Mouse (Mus musculus) c-Kit-positive CD71-positive TER-119-positive erythroid progenitor cells, embryonic 14.5 days (primary cell): Measurements from ENCODE around the gene Clasp2.
A peak's percentile ranks its signal among the peaks of the same experiment; 100 is the strongest.
"Not testable (repeated sequence)": the region's sequence is repeated elsewhere in the genome, so short reads cannot be mapped to it uniquely, and the experiment has no call there.

Source experiments
- DNase-seq: peaks from one replicate; pipeline ENCODE4 v3.0.0-alpha.2; 2013; ENCODE audit warnings: low spot score

The Clasp2 gene

DNA sequence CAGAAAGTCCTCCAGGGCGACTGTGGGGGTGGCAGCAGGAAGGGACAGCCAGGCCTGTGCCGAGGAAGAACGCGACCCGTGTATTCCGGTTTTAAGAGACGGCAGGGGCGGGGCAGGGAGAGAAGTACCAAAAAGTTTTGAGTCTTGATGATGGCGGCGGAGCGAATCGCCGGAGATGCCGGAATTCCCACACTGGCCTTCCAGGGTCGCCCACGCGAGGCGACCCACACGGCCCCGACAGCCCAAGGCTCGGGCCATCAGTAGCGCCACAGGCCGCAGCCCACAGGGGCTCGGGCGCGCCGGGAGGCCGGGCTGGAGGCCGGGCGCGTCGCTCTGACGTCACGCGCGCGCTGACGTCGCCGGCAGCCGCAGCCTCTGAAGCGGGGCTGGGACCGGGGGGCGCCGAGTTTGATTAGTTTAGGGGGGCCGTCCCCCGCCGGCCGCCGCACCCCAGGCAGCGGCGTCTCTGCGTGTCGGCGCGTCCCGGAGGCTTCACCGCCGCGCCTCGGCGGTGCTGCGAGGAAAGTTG, at the start of gene Clasp2:
Gene Clasp2 (plus strand): TSS at position 366 of the 529 bp plus-strand sequence.
- DNase-seq: peak; percentile 70

DNA sequence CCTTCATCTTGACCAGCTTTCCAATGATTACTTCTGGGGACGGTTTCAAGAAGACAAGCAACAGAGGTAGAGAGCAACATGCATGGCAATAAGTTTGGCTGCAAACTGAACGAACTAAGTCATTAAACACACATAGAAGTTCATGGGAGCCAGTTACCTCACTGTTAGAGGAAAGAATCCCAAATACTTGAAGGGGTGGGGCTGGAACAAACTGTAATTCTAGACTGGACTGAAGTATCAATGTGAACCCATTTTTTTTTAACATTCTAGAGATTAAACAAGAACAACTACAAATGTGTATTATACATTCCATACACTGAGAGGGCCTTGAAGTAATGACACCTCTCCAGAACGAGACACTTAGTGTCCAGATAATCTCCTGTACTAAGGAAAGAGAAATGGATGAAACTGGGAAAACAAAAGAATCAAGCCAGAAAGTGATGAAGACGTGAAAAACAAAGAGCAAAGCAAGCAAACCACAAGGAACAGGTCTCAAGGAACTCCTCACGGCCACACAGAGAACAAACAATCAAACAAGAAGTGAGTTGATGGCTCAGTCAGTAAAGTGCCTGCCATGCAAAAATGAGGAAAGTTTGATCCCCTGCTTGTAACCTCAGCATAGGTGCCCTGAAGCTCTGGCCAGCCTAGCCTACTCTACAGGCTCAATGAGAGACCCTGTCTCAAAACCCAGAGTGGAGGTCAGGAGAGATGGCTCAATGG, 39.7 kb upstream of the Clasp2 start:
- DNase-seq: no peak

DNA sequence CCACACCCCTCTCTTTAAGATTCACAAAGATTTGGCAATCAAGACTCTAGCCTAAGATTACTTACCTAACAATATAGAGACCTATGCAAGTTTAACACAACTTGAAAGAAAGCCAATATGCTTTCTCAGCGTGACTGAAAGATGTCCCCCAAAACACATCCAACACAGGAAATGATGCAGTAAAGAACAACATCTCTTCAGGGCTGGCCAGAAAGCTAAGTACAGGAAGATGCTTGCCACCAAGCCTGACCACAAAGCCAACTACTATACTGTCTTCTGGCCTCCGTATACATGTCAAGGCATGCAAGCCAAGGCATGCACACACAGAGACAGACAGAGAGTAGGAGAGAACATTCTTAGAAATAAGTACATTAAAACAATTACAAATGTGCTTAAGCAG, 35.2 kb upstream of the Clasp2 start:
- DNase-seq: no peak

DNA sequence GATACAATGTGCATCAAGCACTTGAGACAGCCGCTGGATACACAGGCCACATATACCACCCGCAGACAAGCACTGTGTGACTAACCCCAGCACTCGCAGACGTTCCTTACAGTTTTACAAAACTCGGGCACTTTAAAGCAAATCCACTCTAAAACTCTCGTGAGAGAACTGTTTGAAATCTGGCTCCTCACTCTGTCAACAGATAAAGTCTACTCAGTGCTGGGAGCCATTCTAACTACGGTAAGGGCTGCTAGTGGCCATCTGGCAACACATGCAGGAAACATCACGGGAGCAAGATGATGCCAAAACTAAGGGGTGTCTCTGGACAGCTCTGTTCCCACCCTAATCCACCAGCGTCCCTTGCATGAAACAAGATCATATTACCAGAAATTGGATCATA, 34.4 kb upstream of the Clasp2 start:
- no peak for DNase-seq

DNA sequence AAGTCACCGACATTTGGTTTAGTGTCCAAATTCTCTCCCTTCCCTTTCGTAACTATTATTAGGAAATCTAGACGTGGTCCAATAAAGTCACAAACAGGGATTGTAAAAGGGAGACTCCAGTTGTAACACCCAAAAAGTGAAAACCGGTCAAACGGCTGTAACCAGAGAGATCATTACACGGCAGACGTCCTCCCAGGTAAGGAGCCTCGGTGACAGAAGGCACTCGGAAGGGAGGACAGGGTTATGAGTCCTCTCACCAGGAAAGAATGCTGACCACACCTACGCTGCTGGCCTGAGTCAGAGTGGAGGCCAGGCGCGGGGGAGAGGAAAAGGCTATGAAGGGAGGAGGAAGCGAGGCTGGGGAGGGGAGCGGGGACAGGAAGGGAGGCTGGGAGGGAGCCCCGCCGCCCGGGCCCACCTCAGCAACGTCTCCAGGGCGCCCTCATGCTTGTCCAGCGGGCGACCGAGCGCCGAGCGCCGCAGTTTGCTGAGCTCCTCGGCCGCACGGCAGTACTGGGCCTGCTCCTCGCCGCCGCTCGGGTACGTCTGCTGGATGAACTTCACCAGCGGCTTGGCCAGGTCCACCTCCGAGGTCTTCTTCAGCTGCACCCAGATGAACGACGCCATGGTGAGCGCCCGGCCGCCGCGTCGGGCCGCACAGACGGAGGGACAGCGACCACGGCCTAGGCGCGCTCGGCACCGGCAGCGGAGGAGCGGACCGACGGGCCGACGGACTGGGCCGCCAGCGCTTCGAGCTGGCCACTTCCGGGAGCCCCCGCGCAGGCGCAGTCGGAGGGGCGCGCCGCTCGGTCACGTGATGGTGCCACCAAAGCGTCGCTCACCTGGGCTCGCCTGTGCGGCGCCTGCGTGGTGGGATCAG, 33.6 kb upstream of the Clasp2 start, which contains the start of gene Pdcd6ip:
Gene Pdcd6ip (minus strand): TSS at position 779 of the 880 bp plus-strand sequence.
- DNase-seq: peak; percentile 85

DNA sequence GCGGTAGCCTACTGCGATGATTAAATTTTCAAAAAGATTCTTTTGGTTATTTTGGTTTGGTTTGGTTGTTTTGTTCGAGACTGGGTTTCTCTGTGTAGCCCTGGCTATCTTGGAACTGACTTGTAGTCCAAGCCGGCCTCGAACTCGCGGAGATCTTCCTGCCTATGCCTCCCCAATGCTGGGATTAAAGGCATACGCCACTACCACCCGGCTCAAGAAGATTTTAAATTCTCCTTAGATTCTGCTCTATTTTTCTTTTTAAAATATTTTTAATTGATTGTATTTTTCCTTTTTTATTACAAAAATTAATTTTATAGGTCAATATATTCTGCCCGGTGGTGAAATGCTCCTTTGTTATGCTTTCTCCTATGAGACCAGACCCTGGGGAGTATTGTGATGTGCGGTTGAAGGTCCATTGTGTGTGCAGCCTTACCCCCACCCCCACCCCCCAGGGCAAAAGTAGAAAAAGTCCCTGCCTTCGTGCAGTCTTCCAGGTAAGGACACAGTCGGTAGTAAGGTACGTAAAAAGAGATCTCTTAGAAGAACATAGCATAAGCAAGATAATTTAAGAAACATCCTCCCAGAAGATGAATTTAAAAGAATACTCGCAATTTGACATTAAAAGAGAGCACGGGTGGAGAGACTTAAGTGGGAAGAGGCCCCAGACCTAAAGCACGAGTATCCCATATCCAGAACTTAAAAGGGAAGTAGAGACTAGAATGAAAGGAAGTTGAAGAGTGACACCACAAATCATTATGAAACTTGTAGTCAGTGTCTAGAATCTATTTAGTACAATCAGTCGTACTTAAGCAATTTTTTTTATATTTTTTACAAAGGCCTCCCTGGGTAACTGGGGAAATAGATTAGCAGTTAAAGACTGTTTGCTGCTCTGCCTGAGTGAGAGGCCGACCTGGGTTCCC, 32.7 kb upstream of the Clasp2 start:
- no peak for DNase-seq

DNA sequence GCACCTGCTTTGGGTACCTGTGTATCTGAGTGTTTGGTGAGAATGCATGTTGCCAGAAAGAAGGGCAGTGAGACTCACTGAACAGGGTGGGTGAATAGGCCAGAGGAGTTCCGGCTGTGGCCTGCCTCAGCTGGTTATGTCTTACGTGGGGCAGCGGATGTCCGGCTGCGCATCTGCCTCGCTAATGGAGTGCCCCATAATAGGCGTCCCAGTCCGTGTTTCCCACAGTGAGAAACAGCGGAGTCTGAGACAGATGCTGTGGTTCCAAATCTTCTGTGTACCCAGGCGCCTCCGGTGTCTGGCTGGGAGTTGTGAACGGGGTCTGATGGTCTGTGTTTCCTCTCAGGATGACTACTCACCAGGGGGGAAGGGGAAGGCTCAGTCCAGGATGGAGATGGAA, 30.4 kb upstream of the Clasp2 start:
- no peak for DNase-seq

DNA sequence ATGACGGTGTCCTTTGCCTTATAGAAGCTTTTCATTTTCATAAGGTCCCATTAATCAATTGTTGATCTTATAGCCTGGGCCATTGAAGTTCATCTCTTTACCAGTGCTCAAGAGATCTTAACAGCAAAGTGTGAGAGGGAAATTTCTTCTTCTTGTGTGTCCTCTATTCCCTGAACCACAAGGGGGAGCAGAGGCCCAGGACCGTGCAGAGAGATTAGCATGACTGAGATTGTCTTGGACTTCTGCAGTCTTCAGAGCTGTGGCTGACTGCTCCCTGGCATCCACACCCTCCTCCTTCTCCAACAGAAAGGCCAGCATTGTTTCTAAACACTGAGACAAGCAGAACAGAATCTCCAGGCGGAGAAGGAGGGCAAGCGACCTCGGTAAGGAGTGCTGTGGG, 22.2 kb upstream of the Clasp2 start:
- no peak for DNase-seq

DNA sequence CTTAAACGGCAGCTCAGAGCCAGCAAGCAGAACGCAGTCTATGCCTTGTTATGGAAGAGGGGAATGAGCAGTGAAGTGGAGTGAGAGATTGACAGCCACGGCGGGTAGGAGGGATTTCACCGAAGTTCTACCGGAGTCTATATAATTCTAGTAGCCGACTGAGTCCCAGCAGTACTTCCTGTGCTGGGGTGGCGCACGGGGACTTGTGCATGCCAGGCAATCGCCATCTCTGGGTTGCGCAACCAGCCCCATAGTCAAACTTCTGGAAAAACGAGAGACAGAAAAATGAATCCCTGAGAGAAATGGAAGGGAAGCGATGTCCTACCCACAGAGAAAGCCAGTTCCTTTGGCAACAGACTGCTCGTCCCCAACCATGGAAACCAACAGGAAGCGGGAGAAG, 16.6 kb upstream of the Clasp2 start:
- no peak for DNase-seq

DNA sequence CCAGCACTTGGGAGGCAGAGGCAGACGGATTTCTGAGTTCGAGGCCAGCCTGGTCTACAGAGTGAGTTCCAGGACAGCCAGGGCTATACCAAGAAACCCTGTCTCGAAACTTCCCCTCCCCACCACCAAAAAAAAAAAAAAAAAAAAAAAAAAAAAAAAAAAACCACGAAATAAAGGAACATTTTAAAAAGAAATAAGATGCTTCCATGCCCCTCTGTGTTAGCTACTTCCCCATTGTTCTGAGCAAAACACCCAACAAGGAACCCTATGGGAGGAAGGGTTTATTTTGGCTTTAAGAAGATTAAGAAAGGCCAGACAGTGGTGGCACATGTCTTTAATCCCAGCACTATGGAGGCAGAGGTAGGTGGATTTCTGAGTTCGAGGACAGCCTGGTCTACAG, 15.7 kb upstream of the Clasp2 start:
- DNase-seq: not testable (repeated sequence)

DNA sequence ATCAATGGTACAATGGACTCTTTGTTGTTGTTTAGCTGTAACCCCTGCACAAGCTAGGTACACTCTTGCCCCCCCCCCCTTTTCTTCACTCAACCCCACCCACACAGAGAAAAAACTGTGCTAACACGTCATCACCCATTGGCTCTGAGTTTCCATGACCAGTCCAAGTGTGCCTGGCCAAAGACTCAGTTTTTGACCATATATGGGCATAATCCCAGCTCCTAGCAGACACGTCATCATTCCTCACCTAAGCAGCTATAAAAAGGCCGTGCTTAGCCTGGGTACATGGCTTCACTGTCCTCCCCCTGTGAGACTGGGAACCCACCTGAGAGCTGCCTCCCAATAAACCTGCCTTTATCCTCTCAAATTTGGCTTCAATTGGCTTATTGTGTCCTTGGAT, 15.1 kb upstream of the Clasp2 start:
- no peak for DNase-seq

DNA sequence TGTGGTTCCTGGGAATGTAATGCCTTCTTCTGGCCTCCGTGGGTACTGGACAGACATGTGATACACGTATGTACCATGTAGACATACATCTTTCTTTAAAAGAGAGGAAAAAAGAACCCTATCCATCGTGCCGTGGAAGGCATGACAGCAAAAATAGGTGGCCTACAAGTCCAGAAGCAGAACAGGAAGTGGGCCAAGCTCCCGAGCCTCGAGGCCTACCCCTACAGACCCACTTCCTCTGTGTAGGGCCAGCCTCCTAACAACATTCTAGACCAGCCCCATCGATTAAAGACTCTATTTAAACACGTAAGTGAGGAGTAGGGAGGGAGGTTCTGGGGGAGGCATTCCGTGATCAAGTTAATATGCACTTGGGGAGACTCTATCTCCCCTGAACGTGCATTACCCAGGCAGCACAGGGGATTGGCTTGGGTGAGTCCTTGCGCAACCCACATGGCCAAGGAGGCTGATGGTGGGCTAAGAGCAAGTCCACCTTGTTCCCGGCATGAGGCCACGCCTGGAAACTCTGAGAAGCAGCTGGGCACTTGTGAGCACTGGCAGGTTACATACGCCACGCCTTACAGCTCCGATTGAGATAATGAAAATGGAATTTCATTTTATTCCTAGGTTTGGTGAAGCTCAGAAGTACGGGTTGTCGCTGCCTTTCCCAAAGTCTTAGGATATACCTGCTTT, 14.1 kb upstream of the Clasp2 start:
- DNase-seq: no peak

DNA sequence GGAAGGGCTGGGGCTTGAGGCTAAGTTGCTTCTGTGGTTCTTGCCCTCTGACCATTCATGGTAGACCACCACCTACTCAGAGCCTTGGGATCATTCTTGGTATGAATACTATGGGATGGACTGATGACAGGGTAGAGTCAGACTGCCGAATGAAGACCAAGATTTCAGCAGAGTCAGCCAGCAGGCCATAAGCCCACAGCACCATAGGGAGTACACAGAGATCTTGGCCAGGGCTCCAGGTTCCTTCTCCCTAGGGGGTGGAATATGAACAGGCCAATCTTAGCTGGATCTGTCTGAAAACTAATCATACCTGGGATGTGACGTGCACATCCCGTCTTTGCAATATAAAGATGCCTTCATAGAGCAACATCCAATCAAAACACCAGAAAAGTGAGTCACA, 9.7 kb upstream of the Clasp2 start:
- no peak for DNase-seq

DNA sequence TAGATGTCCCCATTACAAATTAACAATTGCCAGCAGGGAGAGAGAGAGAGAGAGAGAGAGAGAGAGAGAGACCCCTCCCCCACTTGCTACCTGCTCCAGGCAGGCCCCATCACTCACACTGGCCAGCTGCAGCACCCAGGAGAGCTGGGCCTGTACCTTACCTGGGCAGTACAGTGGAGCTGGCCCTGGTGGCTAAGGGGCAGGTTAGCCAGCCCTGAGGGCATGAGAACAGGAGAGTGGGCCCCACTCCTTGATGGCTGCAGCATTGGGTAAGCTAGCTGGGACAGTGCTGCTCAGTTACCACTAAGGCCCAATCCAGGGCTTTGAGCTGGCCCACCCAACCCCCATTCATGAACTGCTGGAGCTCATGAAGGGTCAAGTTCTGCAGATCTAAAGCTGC, 5.4 kb upstream of the Clasp2 start:
- DNase-seq: no peak

DNA sequence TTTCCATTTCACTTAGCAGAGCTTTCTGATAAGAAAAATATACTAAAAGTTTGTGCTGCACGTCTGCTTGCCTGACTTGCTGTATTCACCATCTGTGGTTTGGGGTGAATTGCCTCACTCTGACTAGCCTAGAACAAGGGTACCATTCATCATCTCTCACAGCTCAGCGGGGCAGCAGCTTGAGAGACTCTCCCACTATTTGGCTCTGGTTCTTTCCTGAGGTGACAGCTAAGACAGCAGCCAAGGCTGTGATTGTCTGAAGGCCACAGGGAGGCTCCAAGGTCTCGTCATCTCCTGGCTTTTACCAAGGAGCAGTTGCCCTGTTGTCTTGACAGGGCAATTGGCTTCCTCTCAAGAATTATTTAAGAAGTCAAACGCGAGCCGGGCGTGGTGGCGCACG, 3.3 kb upstream of the Clasp2 start:
- DNase-seq: no peak

DNA sequence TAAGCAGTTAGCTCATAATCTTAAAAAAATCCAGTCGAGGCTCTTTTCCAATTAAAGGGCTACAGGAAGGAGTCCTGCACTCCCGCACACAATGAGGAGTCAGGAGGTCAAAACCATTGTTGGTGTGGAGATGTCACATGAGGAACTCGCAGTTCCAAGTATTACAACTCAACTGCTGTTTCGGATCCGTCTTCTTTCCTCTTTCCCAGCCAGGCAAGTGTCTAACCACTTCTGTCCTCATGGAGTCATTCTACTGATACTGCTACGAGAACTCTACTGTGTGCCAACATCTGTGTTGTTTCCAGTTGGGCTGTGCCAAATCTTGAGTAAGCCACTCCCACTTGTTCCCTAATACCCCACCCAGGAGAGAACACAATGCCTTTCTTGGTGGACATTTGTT, 2.3 kb upstream of the Clasp2 start:
- no peak for DNase-seq

DNA sequence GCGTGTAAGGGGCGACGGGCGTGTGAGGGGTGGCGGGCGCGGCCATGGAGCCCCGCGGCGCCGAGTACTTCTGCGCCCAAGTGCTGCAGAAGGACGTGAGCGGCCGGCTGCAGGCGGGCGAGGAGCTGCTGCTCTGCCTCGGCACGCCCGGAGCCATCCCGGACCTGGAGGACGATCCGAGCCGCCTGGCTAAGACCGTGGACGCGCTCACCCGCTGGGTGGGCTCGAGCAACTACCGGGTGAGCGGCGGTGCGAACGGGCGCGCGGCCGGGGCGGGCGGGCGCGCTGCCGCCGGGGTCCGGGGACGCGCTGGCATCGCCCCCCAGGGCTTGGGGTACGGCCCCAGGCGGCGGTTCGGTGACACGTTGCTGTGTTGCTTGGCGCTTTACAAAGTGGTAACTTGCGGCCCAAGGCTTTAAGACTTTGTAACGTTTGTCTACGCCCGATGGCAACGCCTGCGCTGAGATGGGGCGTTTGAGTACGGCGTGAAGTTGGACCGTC, 414 bp downstream of the Clasp2 start:
- peak; percentile 56 for DNase-seq

DNA sequence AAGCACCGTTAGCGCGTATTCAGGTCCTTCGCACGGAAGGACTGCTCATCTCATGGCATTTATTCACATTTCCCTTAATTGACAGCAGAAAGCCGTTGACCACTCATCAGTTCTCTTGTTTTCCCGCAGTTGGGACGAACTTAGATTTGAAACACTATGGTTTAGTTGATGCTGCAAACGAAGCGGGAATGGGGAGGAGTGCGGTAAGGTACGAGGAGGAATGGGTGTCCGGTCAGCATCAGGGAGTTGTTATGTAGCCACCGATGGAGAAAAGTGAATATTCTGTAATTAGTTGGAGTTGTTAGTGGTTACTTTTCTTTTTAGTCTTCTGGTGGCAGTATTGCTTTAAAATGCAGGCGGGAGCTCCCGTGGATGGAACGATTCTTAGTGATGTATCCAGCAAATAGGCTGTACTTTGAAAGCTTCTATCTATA, 1.1 kb downstream of the Clasp2 start:
- no peak for DNase-seq

DNA sequence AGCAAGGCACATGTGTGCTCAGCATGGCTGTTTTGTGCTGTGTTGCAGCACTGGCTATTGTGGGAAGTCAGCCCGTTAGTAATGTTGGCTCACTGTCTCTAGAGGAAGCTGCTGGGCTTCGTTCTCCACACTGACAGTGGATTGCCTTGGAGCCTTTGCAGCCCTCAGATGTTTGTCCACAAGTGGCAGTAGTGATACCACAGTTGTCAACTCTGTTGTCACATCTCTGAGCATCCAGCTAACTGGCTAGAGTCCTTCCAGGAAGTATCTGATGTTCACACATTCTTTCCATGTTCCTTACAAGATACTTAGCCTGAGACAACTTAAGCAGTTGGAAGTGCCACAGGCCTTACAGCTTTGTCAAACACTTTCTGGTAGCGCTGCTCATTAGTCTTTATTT, 2.0 kb downstream of the Clasp2 start:
- no peak for DNase-seq

DNA sequence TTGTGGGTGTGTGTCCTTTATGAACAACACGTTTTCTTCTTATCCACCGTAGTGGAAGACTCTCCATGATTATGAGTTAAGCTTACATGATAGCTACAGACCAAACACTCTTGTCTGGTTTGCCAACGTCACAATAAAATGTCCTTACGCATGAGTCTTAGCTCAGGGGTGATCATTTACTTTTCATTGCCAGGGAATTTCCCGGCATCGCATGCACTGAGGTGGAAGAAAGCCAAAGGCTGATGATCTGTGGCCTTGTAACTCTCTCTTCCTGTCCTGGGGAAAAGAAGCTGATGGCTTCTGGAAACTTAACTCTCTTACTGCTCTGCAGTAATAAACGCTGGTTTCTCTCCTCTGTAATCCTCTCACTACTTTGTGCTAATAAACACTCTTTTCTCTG, 8.1 kb downstream of the Clasp2 start:
- DNase-seq: no peak
